9 mouse cellular contexts compared by ENCODE assay signal in the genomic region with DNA sequence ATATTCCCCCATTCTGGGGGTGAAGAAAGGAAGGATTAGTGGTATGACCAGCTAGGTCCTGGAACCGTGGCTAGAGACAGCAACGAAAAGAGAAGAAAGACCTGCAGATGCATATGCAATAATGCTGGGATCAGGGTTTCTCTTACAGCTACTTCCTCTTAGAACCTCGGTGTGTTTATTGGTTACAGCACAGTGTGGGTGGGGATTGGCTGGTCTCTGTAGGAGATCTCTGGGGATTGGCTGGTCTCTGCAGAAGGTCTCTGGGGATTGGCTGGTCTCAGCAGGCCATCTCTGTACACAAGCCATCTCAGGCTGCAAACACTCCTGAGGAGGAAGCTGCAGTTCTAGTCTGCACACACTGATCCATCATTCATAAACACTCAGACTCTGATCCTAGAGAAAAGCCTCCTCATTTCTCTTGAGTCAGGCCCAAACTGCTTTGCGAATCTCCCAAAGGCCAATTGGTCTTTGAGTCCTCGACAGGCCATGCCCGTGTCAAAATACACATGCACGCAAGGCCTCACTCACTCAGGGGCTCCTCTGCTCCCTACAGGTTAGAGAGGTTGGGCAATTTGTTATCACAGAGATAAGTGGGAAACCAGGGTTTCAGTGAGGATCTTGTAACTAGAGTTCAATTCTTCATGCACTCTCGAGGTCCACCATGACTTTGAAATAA. TPM values are rescaled to one million over a fixed set of nuclear protein-coding genes. Genes with fewer than 3 reads are reported as not detected.
DNase-seq lines count a peak whose midpoint lies in the region; ATAC-seq lines count a peak whose summit lies in the region.
"Had no signal": no experiment of that assay in that cellular context is flagged by ENCODE, and none has a peak within 500 bp of the region (broad histone marks: within the 10 kb centered on the region; RNA-seq: fewer than 3 reads in every experiment).

No protein-coding gene starts in this region.

- H3K9ac ChIP-seq in embryonic facial prominence, embryonic 15.5 days, result no peak overlapping the region
- no peak overlapping the region for H3K9ac ChIP-seq in liver, embryonic 12.5 days

- peaks cover 45% of the 10 kb centered on the region for H3K4me1 ChIP-seq in embryonic facial prominence, embryonic 15.5 days
- peaks cover 42% of the 10 kb centered on the region for H3K4me1 ChIP-seq in liver, embryonic 12.5 days

- H3K27me3 ChIP-seq in embryonic facial prominence, embryonic 15.5 days, result no peaks in the 10 kb centered on the region
- no peaks in the 10 kb centered on the region for H3K27me3 ChIP-seq in liver, embryonic 12.5 days (replicated peaks)

- H3K27ac ChIP-seq in embryonic facial prominence, embryonic 15.5 days (replicated peaks), result peak overlapping the region; percentile 51; the same call in 1 of the 2 replicates
- no peak overlapping the region for H3K27ac ChIP-seq in liver, embryonic 12.5 days
- H3K27ac ChIP-seq: heart, adult 2 months had no signal

- no peak for ATAC-seq in embryonic facial prominence, embryonic 15.5 days (ENCODE audit: insufficient number of reproducible peaks, low FRiP score, low TSS enrichment, low read depth)
- ATAC-seq in liver, embryonic 12.5 days, result peak; percentile 75

- no peak overlapping the region for H3K4me2 ChIP-seq in embryonic facial prominence, embryonic 15.5 days (replicated peaks)
- H3K4me2 ChIP-seq in liver, embryonic 12.5 days, result no peak overlapping the region

- DNase-seq in retina, postnatal 1 day, result peak; percentile 12
- DNase-seq in retina, embryonic 14.5 days (ENCODE audit: low spot score), result no peak
- DNase-seq in thymus, postnatal 14 days, result peak; percentile 34
- DNase-seq in adrenal gland, postnatal 4 days (ENCODE audit: low spot score in 2 of 2), result no peak
- DNase-seq in layer of hippocampus, postnatal 14 days (ENCODE audit: low spot score in 2 of 2), result no peak
- no peak for DNase-seq in c-Kit-positive CD71-positive TER-119-positive erythroid progenitor cells, embryonic 14.5 days (ENCODE audit: low spot score)

- no peaks in the 10 kb centered on the region for H3K9me3 ChIP-seq in embryonic facial prominence, embryonic 15.5 days (replicated peaks)
- H3K9me3 ChIP-seq in liver, embryonic 12.5 days (replicated peaks), result no peaks in the 10 kb centered on the region

- H3K4me3 ChIP-seq in embryonic facial prominence, embryonic 15.5 days (replicated peaks), result no peak overlapping the region
- H3K4me3 ChIP-seq in liver, embryonic 12.5 days, result no peak overlapping the region
- H3K4me3 ChIP-seq: heart, adult 2 months had no signal

- no peaks in the 10 kb centered on the region for H3K36me3 ChIP-seq in embryonic facial prominence, embryonic 15.5 days
- no peaks in the 10 kb centered on the region for H3K36me3 ChIP-seq in liver, embryonic 12.5 days

- WGBS in embryonic facial prominence, embryonic 15.5 days, result 64% methylated on average over 8 of the region's 8 CpGs
- 51% methylated on average over 8 of the region's 8 CpGs for WGBS in liver, embryonic 12.5 days (ENCODE audit: insufficient replicate concordance)

RNA-seq across cellular contexts. Expression of a gene that starts 35.1 kb away (rescaled TPM):
- polyA plus RNA-seq in embryonic facial prominence, embryonic 15.5 days (2015; fragmentation: Nextera tagmentation; extraction: Ambion mirVana), result 48.9 and 54.6 TPM in 2 replicates
- 52.4 and 56.6 TPM in 2 replicates for polyA plus RNA-seq in liver, embryonic 12.5 days (2016; fragmentation: Nextera tagmentation; extraction: Ambion mirVana)
- 100 to 1,000 TPM; 108 to 117 TPM for total RNA-seq in adrenal gland, postnatal 4 days (2021)
- total RNA-seq in layer of hippocampus, postnatal 14 days (2021), result 10 to 100 TPM; 70.0 to 84.8 TPM

Comparison
In these comparisons a context has a peak if more than half of its experiments do, and no peak if none do; other contexts are left out.
1. DNase-seq: peak in retina, postnatal 1 day (single experiment) and thymus, postnatal 14 days (single experiment); none in retina, embryonic 14.5 days (single experiment), adrenal gland, postnatal 4 days (0 of 2), layer of hippocampus, postnatal 14 days (0 of 2) and c-Kit-positive CD71-positive TER-119-positive erythroid progenitor cells, embryonic 14.5 days (single experiment).